Mouse (Mus musculus): ENCODE data around the gene Neo1. TPM values are rescaled to one million over a fixed set of nuclear protein-coding genes. Genes with fewer than 3 reads are reported as not detected.
A peak's percentile ranks its signal among the peaks of the same experiment; 100 is the strongest.
"Not testable (repeated sequence)": the region's sequence is repeated elsewhere in the genome, so short reads cannot be mapped to it uniquely, and the experiment has no call there.

The Neo1 gene
- polyA plus RNA-seq, 1 experiment from 2014 or later: 34.4 TPM

DNA sequence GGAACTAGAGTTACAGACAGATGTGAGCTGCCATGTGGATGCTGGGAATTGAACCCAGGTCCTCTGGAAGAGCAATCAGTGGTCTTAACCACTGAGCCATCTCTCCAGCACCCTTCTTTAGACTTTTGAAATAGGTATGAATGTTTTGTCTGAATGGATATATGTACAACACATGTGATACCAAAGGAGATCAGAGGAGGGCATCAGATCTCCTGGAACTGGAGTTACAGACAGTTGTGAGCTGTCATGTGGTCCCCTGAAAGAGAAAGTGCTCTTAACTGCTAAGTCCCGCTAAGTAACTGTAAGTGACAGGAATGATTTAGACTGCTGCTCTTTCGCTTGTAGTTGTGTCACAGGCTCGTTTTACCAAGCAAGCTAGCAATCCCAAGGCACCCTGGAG, 80.7 kb downstream of the Neo1 start:
- H3K36me3 ChIP-seq (replicated peaks): peaks cover 36% of the 10 kb centered on the region
- WGBS: 78% methylated on average over 3 of the region's 3 CpGs
- no peak overlapping the region for H3K4me3 ChIP-seq
- no peaks in the 10 kb centered on the region for H3K9me3 ChIP-seq
- no peak overlapping the region for H3K27ac ChIP-seq (replicated peaks)
- no peak for DNase-seq (ENCODE audit: low spot score)
- no peaks in the 10 kb centered on the region for H3K4me1 ChIP-seq
- no peaks in the 10 kb centered on the region for H3K27me3 ChIP-seq (replicated peaks; ENCODE audit: low read depth, poor library complexity, severe bottlenecking)

GRCm38 (mm10) chr9:58945910-58946309, 90.3 kb downstream of the Neo1 start:
- not testable (repeated sequence) for H3K36me3 ChIP-seq (replicated peaks); H3K27ac ChIP-seq (replicated peaks); H3K4me3 ChIP-seq; H3K27me3 ChIP-seq (replicated peaks; ENCODE audit: low read depth, poor library complexity, severe bottlenecking); DNase-seq (ENCODE audit: low spot score); H3K9me3 ChIP-seq; H3K4me1 ChIP-seq
- 92% methylated on average over 1 of the region's 1 CpGs for WGBS

DNA sequence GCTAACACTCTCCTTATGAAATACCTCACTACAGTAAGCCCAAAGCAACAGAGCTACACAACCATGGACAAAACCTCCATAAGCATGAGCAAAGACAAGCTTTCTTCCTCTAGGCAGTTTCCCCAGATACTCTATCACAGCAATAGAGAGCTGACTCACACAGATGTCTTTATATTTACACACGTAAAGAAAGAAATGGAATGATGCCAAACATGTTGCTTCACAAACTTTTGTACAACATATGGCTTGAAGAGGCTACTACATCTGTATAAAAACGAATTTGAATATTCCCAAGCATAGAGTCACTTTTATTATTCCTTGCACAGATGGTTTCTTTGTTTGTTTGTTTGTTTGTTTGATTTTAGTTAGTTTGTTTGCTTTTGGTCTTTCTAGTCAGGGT, 101.5 kb downstream of the Neo1 start:
- 86% methylated on average over 2 of the region's 2 CpGs for WGBS
- H3K9me3 ChIP-seq: no peaks in the 10 kb centered on the region
- H3K27ac ChIP-seq (replicated peaks): no peak overlapping the region
- H3K4me3 ChIP-seq: no peak overlapping the region
- H3K4me1 ChIP-seq: no peaks in the 10 kb centered on the region
- H3K36me3 ChIP-seq (replicated peaks): peaks cover 25% of the 10 kb centered on the region
- no peak for DNase-seq (ENCODE audit: low spot score)
- no peaks in the 10 kb centered on the region for H3K27me3 ChIP-seq (replicated peaks; ENCODE audit: low read depth, poor library complexity, severe bottlenecking)

GRCm38 (mm10) chr9:58928103-58928502, 108.1 kb downstream of the Neo1 start:
- no peak overlapping the region for H3K4me3 ChIP-seq
- H3K27ac ChIP-seq (replicated peaks): no peak overlapping the region
- peak; percentile 20 for DNase-seq (ENCODE audit: low spot score)
- no peaks in the 10 kb centered on the region for H3K4me1 ChIP-seq
- H3K9me3 ChIP-seq: no peaks in the 10 kb centered on the region
- WGBS: 36% methylated on average over 1 of the region's 1 CpGs
- no peaks in the 10 kb centered on the region for H3K27me3 ChIP-seq (replicated peaks; ENCODE audit: low read depth, poor library complexity, severe bottlenecking)
- peaks cover 34% of the 10 kb centered on the region for H3K36me3 ChIP-seq (replicated peaks)

DNA sequence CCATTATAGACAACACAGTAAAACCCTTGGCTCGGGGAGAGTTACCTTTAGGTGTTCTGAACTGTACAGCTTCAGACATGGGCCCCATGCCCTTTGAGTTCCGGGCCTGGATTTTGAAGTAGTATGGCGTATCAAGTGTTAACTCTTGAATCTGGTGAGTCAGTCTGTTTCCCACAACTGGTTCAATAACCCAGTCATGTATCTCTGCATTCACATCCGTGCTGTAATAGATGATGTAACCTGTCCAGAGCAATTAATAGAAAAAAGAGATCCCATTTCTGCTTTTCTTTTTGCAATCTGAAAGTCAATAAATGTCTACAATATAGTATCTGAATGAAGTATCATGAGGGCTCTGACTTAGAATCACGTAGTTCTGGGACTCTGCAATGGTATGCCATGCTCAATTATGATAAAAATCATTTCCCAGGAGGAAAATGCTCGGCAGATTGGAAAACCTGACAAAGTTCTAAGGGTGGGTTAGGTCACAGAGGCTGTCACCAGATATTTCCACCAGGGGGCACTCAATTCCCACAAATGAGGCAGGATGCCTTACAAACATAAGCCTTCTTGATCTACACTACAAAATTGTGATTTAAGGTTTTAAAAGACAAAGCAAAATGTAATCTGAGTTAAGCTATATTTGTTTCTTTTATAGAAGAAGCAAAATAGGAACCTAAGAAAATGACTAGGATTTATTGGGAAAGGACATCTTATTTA, 133.2 kb downstream of the Neo1 start:
- 74% methylated on average over 6 of the region's 6 CpGs for WGBS
- peak; percentile 47 for DNase-seq (ENCODE audit: low spot score)
- H3K36me3 ChIP-seq (replicated peaks): peaks cover 72% of the 10 kb centered on the region

GRCm38 (mm10) chr9:58899602-58900001, 136.6 kb downstream of the Neo1 start:
- Histone ChIP-seq H3K27me3 (replicated peaks; ENCODE audit: low read depth, poor library complexity, severe bottlenecking) (no peaks in the 10 kb centered on the region), H3K4me3 (no peak overlapping the region), H3K36me3 (replicated peaks) (peaks cover 61% of the 10 kb centered on the region), H3K4me1 (no peaks in the 10 kb centered on the region), H3K27ac (replicated peaks) (no peak overlapping the region), H3K9me3 (no peaks in the 10 kb centered on the region)
- no peak for DNase-seq (ENCODE audit: low spot score)

More for the DNA sequence above, 133.2 kb downstream of the Neo1 start:
- no peaks in the 10 kb centered on the region for H3K9me3 ChIP-seq
- no peak overlapping the region for H3K27ac ChIP-seq (replicated peaks)
- no peak overlapping the region for H3K4me3 ChIP-seq
- no peaks in the 10 kb centered on the region for H3K4me1 ChIP-seq
- no peaks in the 10 kb centered on the region for H3K27me3 ChIP-seq (replicated peaks; ENCODE audit: low read depth, poor library complexity, severe bottlenecking)

DNA sequence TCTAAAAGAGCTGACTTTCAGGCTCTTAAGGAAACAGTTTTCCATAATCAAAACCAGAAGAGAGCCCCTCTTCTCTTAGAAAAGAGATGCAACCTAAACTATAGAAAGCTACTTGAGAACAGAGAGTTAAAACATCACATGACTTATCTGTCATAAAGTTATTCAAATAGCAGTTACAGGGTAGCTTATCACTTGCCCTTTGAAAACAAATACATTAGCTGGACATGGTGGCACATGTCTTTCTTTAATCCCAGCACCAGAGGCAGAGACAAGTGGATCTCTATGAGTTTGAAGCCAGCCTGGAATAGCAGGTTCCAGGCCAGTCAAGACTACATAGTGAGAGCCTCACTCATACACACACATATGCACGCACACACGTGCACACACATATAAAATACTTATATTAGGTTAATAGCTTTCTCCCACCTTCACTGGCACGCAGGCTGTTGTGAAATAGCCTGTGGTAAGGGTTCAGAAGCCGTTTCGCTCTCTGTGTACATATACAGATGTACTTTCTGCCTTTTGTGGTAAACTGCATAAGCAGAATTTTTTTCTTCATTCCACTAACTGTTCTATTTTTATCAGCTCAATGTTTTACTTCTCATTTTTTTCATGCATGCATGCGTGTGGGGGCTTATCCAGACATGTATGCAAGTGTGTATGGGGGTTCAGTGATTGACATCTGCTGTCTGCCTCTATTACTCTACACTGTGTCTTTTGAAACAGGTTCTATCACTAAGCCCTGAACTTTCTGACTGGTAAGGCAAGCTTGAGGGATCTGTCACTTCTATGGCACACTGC, 144.2 kb downstream of the Neo1 start:
- Histone ChIP-seq H3K27ac (replicated peaks) (no peak overlapping the region), H3K9me3 (no peaks in the 10 kb centered on the region), H3K4me1 (no peaks in the 10 kb centered on the region), H3K4me3 (no peak overlapping the region), H3K36me3 (replicated peaks) (peaks cover 81% of the 10 kb centered on the region), H3K27me3 (replicated peaks; ENCODE audit: low read depth, poor library complexity, severe bottlenecking) (no peaks in the 10 kb centered on the region)
- DNase-seq (ENCODE audit: low spot score): no peak
- 95% methylated on average over 6 of the region's 6 CpGs for WGBS

GRCm38 (mm10) chr9:58890893-58891292, 145.3 kb downstream of the Neo1 start:
- DNase-seq (ENCODE audit: low spot score): no peak
- Histone ChIP-seq H3K4me3 (no peak overlapping the region), H3K4me1 (no peaks in the 10 kb centered on the region), H3K9me3 (no peaks in the 10 kb centered on the region), H3K27ac (replicated peaks) (no peak overlapping the region), H3K36me3 (replicated peaks) (peaks cover 89% of the 10 kb centered on the region), H3K27me3 (replicated peaks; ENCODE audit: low read depth, poor library complexity, severe bottlenecking) (no peaks in the 10 kb centered on the region)
- 93% methylated on average over 8 of the region's 8 CpGs for WGBS

- Histone ChIP-seq H3K27me3 (replicated peaks; ENCODE audit: low read depth, poor library complexity, severe bottlenecking) (no peaks in the 10 kb centered on the region), H3K4me1 (no peaks in the 10 kb centered on the region), H3K9me3 (no peaks in the 10 kb centered on the region), H3K4me3 (no peak overlapping the region), H3K27ac (replicated peaks) (no peak overlapping the region), H3K36me3 (replicated peaks) (peaks cover 89% of the 10 kb centered on the region)
- no peak for DNase-seq (ENCODE audit: low spot score)
- WGBS: 92% methylated on average over 12 of the region's 12 CpGs
These were observed 146.3 kb downstream of the Neo1 start for GRCm38 (mm10) chr9:58889782-58890448.

- Histone ChIP-seq H3K27ac (replicated peaks) (no peak overlapping the region), H3K9me3 (no peaks in the 10 kb centered on the region), H3K36me3 (replicated peaks) (peaks cover 90% of the 10 kb centered on the region), H3K27me3 (replicated peaks; ENCODE audit: low read depth, poor library complexity, severe bottlenecking) (no peaks in the 10 kb centered on the region), H3K4me3 (no peak overlapping the region), H3K4me1 (no peaks in the 10 kb centered on the region)
- DNase-seq (ENCODE audit: low spot score): no peak
- WGBS: 80% methylated on average over 1 of the region's 1 CpGs
These were observed 153.6 kb downstream of the Neo1 start for GRCm38 (mm10) chr9:58882686-58883085.

- DNase-seq (ENCODE audit: low spot score): no peak
- Histone ChIP-seq H3K36me3 (replicated peaks) (peaks cover 97% of the 10 kb centered on the region), H3K4me3 (no peak overlapping the region), H3K27me3 (replicated peaks; ENCODE audit: low read depth, poor library complexity, severe bottlenecking) (no peaks in the 10 kb centered on the region), H3K9me3 (no peaks in the 10 kb centered on the region), H3K27ac (replicated peaks) (no peak overlapping the region), H3K4me1 (no peaks in the 10 kb centered on the region)
- WGBS: 95% methylated on average over 1 of the region's 1 CpGs
These were observed 156.4 kb downstream of the Neo1 start for GRCm38 (mm10) chr9:58879836-58880235.

DNA sequence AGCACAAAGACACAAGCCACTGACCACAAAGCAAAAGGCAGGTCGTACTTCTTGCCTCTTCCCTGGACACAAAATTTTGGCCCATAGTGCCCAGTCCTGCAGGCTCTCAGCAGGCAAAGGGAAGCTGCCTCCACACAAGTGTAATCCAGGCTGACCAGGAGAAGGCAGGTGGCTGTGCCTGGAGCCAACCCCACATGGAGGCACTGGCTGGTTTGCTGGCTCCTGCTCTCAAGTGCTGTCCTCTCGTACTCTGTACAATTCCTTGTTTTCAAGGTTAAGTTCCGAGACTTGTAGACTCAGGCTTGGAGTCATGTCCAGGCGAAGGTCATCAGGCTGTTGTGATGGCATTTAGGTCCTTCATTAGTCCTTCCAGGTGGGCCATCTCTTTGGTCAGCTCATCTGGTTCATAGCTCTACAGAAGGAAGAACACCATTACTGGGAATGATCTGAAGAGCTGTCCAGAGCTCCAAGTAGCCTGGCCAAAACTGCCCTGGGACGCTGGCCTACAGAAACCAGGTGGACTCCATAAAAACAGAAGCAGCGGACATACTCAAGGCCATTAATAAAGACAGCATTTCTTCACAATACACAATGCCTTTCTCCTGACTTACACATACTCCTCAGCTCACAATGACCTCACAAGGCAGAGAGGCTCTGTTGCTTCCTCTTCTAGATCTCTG, 159.2 kb downstream of the Neo1 start:
- no peaks in the 10 kb centered on the region for H3K4me1 ChIP-seq
- no peak overlapping the region for H3K27ac ChIP-seq (replicated peaks)
- 92% methylated on average over 6 of the region's 6 CpGs for WGBS
- no peak overlapping the region for H3K4me3 ChIP-seq
- no peaks in the 10 kb centered on the region for H3K27me3 ChIP-seq (replicated peaks; ENCODE audit: low read depth, poor library complexity, severe bottlenecking)
- peaks cover 90% of the 10 kb centered on the region for H3K36me3 ChIP-seq (replicated peaks)
- no peak for DNase-seq (ENCODE audit: low spot score)
- no peaks in the 10 kb centered on the region for H3K9me3 ChIP-seq
